Mouse (Mus musculus) embryonic facial prominence, embryonic 10.5 days (tissue): ENCODE data around the gene Nim1k. TPM values are rescaled to one million over a fixed set of nuclear protein-coding genes. Genes with fewer than 3 reads are reported as not detected.
"Not testable (repeated sequence)": the region's sequence is repeated elsewhere in the genome, so short reads cannot be mapped to it uniquely, and the experiment has no call there.

ENCODE experiments used
- DNase-seq: peaks from one replicate; pipeline ENCODE4 v3.0.0-alpha.2; 2017; ENCODE audit warnings: low spot score
- H3K27ac ChIP-seq: fragments of 300-500 bp; sonication (generic); replicated peaks from 2 replicates; pipeline ENCODE4 v1.5.1; 2016; ENCODE audit warnings: mild to moderate bottlenecking
- H3K27me3 ChIP-seq: fragments of 300-500 bp; sonication (generic); replicated peaks from 2 replicates; pipeline ENCODE4 v1.6.1; 2016; ENCODE audit warnings: low read depth, mild to moderate bottlenecking; ENCODE audit not compliant: poor library complexity, severe bottlenecking
- H3K36me3 ChIP-seq: fragments of 300-500 bp; sonication (generic); replicated peaks from 2 replicates; pipeline ENCODE4 v1.6.1; 2016; ENCODE audit warnings: mild to moderate bottlenecking, moderate library complexity
- H3K4me1 ChIP-seq: fragments of 300-500 bp; sonication (generic); 2 replicates; pipeline ENCODE4 v1.6.1; 2016
- H3K4me3 ChIP-seq: fragments of 300-500 bp; sonication (generic); 2 replicates; pipeline ENCODE4 v1.5.1; 2016; ENCODE audit warnings: mild to moderate bottlenecking, moderate library complexity
- H3K9me3 ChIP-seq: fragments of 300-500 bp; sonication (generic); 2 replicates; pipeline ENCODE4 v1.6.1; 2016; ENCODE audit warnings: mild to moderate bottlenecking
- WGBS: fragments of 180-500 bp; shearing (Covaris S2); methylation state at CpG from one replicate; pipeline ENCODE4 v1.1.7; 2016; 5-methylcytosine and 5-hydroxymethylcytosine counted together
- polyA plus RNA-seq: library from polyadenylated mRNA; unstranded; fragments of >200 nt; fragmentation: Nextera tagmentation; extraction: Ambion mirVana; gene quantifications from 2 replicates; pipeline ENCODE4 v1.2.1, GENCODE M21; 2016

The Nim1k gene
- polyA plus RNA-seq, 1 experiment from 2014 or later: 1.7 TPM

DNA sequence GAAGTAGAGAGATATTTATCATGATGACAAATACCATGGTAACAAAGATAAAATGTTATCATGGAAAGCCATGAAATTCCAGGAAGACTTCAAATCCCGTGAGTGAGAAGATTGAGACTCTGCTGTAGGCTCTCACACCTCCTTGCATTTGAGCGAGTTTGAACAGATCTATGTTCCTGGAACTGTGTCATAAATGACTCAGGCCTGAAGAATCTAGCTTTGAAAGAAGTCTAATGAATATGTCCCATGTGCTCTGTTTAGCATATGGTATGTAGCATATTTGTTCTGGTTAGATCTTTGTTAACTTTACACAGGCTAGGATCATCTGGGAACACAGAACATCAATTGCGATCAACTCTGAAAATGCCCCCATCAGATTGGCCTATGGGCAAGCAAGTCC lies 33.2 kb downstream of the Nim1k start:
- H3K27ac ChIP-seq: no peak overlapping the region
- no peaks in the 10 kb centered on the region for H3K36me3 ChIP-seq
- no peak for DNase-seq
- H3K27me3 ChIP-seq: no peaks in the 10 kb centered on the region
- no peak overlapping the region for H3K4me3 ChIP-seq
- no peaks in the 10 kb centered on the region for H3K9me3 ChIP-seq
- no peaks in the 10 kb centered on the region for H3K4me1 ChIP-seq
- 88% methylated on average over 3 of the region's 3 CpGs for WGBS

DNA sequence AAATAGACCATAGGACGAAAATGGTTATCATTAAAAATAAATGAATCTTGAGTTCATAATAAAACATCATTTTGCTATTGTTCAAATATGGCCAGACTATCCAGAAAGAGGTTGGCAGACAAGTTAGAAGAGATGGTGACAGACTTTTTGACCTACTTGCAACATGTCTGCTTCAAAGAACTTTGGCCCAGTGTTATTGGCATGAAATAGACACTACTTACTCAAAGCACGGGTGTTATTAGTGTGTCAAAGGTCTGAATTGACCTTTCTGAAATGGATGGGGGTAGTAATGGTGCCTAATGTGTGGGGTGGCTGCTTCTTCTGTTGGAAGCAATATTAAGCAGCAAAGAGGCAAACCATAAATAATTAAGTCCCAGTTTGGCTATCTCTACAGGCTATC lies 39.6 kb downstream of the Nim1k start:
- no peak overlapping the region for H3K4me3 ChIP-seq
- no peaks in the 10 kb centered on the region for H3K27me3 ChIP-seq
- H3K27ac ChIP-seq: no peak overlapping the region
- 83% methylated on average over 2 of the region's 2 CpGs for WGBS
- no peaks in the 10 kb centered on the region for H3K9me3 ChIP-seq
- H3K4me1 ChIP-seq: no peaks in the 10 kb centered on the region
- DNase-seq: no peak
- peaks cover 12% of the 10 kb centered on the region for H3K36me3 ChIP-seq

DNA sequence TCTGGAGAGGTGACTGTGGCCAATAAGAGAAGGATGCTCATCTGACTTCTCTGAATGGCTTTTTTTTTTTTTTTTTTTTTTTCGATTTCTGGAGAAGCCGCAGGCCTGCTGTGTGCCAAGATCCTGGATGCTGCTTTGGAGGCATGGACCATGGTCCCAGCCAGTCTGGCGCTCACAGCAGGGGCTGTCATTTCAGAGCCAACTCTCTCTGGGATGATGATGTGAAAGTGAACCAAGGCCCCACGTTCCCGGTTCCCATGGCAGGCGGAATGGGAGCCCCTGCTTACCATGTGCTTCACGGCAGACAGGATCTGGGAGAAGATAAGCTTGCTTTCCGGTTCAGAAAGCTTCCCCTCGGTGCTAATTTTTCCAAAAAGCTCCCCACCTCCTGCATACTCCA lies 41.9 kb downstream of the Nim1k start:
- H3K4me3 ChIP-seq: no peak overlapping the region
- H3K36me3 ChIP-seq: peaks cover 35% of the 10 kb centered on the region
- no peak for DNase-seq
- H3K4me1 ChIP-seq: no peaks in the 10 kb centered on the region
- H3K27ac ChIP-seq: no peak overlapping the region
- H3K27me3 ChIP-seq: no peaks in the 10 kb centered on the region
- WGBS: 83% methylated on average over 9 of the region's 9 CpGs
- no peaks in the 10 kb centered on the region for H3K9me3 ChIP-seq

DNA sequence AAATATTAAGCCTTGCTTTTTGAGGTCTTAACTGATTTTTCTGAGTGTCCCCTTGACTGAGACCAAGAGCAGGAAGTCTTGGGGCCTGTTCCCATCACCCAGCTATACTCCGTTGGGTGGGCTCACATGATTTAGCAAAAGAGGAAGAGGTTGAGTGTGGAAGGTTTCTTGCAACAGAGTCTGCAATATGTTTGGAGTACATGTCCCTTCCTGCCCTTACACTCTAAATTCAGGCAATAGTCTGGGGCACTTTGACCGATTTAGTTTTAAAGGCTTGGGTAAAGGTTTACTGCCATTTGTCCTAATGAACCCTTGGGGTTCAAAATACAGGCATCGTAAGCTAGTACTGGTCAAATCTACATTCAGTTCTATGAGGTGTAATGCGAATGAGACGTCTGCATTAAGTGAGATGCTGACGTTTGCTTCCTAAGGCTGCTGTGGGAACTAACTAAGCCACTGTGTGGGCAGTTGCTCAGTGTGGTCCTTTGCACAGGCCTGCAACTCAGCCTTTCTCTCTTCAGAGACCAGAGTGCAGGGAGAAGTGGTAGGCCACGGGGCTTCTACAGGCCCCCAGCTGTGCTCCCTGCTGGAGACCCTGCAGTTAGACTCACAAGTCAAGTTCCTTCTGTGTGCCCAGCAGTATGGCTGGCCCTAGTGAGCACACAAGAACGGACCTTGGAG lies 42.4 kb downstream of the Nim1k start:
- Histone ChIP-seq H3K27me3 (no peaks in the 10 kb centered on the region), H3K9me3 (no peaks in the 10 kb centered on the region), H3K4me3 (no peak overlapping the region), H3K36me3 (peaks cover 40% of the 10 kb centered on the region), H3K27ac (no peak overlapping the region), H3K4me1 (no peaks in the 10 kb centered on the region)
- WGBS: 75% methylated on average over 8 of the region's 8 CpGs
- no peak for DNase-seq

DNA sequence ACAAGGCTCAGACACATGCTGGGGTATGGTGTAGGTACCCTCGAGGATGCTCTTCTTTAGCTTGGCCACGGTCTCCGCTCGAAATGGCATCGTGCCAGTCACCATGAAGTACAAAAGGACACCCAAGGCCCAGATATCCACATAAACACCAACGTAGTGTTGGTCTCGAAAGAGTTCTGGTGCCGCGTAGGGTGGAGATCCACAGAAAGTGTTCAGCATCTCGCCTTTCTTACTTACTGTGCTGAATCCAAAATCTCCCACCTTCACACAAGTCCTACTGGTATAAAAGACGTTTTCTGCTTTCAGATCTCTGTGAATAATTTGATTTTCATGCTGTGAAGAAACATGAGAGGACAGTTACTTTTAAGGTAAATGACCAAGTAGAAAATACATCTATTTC lies 43.2 kb downstream of the Nim1k start:
- Histone ChIP-seq H3K36me3 (peaks cover 48% of the 10 kb centered on the region), H3K27ac (no peak overlapping the region), H3K4me3 (no peak overlapping the region), H3K27me3 (no peaks in the 10 kb centered on the region), H3K9me3 (no peaks in the 10 kb centered on the region), H3K4me1 (no peaks in the 10 kb centered on the region)
- 90% methylated on average over 11 of the region's 11 CpGs for WGBS
- no peak for DNase-seq

DNA sequence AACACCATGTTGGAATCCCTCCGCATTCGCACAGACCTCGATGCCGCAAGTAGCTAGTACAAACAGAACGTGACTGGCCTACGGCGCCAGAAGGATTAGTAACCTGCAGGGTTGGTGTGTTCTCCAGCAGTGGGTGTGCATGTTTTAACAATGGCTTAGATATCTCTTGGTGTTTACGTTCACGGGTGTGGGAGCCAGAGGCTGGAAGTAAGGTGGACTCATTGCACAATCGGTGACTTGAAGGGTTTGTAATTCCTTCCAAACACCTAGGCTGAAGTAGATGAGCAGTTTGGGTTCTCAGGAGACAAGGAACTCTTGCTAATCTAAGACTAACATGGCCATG lies 45.4 kb downstream of the Nim1k start:
- H3K4me1 ChIP-seq: no peaks in the 10 kb centered on the region
- 94% methylated on average over 10 of the region's 10 CpGs for WGBS
- peaks cover 68% of the 10 kb centered on the region for H3K36me3 ChIP-seq
- DNase-seq: no peak
- H3K9me3 ChIP-seq: no peaks in the 10 kb centered on the region
- no peaks in the 10 kb centered on the region for H3K27me3 ChIP-seq
- no peak overlapping the region for H3K27ac ChIP-seq
- no peak overlapping the region for H3K4me3 ChIP-seq

DNA sequence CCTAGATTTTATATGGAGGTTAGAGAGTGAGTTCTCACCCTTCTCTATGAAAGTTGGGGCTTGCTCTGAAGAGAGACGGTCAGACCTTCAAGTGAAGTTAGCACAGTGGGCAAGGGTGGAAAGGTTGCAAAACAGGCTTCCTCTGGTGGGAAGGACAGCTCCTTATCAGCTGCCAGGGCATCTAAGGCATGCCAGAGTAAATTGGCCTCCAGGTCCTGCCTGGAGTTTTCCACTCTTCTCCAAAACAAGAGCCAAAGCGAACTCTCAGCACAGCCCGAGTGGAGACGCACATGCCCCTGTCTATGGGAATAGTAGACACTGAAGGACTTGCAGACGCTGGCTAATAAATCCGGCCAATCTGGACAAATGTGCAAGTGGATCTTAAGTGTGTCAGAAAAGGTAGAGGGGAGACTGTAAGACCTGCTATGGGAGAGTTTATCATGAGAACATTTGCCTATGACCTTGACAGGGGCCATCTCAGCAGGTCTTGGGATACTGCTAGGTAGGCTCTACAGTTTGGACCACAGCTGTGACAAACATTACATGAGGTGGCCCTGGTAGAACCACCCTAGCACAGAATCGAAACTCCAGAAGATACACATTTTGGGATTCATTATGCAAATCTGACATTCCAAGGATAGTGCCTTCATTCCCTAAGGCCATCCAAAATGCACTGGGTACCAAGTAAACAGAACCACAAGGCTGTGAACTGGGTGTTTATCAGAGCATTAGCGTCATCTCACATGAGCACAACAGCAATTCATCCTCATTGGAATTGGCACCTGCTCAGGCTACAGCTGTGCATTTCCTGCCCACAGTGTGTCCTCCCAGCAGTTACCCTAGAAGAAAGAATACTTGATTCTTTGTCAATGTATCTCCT lies 46.1 kb downstream of the Nim1k start:
- H3K27me3 ChIP-seq: no peaks in the 10 kb centered on the region
- H3K9me3 ChIP-seq: no peaks in the 10 kb centered on the region
- H3K27ac ChIP-seq: no peak overlapping the region
- 91% methylated on average over 8 of the region's 8 CpGs for WGBS
- H3K4me3 ChIP-seq: no peak overlapping the region
- H3K4me1 ChIP-seq: no peaks in the 10 kb centered on the region
- no peak for DNase-seq
- H3K36me3 ChIP-seq: peaks cover 74% of the 10 kb centered on the region

DNA sequence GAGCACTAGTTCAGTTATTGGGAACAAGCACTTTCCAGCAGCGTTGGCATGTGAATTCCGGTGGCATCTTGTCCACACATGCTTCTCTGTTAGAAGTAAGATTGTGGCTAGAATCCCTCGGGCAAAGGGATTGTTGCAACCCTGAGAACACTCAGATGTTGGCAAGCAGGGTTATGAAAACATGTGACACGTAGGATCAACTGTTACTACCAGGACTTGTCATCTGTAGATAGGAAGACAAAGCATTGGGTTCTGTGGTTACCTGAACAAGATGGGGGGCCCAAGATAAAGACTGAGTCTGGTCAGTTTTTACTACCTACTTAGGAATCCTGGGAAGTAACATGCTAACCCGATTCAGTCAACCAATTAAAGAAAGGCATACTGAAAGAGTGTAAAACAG lies 46.7 kb downstream of the Nim1k start:
- peaks cover 81% of the 10 kb centered on the region for H3K36me3 ChIP-seq
- no peaks in the 10 kb centered on the region for H3K9me3 ChIP-seq
- no peaks in the 10 kb centered on the region for H3K27me3 ChIP-seq
- H3K4me3 ChIP-seq: no peak overlapping the region
- H3K27ac ChIP-seq: no peak overlapping the region
- H3K4me1 ChIP-seq: no peaks in the 10 kb centered on the region
- no peak for DNase-seq
- WGBS: 93% methylated on average over 5 of the region's 5 CpGs

DNA sequence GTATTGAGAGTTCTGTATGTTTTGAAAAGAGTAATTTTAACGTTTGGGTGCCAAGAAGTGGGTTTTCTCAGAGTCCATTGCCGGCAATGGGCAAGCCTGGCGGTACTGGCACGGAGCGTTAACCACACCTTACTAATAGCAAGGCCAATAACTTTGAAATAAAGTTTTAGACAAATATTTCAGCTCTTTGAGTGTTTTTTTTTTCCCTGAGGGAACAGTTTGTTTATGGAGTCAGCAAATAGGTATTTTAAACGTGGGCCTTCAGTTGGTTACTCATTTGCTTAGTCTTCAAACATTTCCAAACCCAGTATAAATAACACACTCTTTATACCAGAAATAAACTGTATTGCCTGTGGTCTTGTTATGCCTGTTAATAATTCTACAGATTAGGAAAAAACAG lies 47.8 kb downstream of the Nim1k start:
- 92% methylated on average over 6 of the region's 6 CpGs for WGBS
- no peak overlapping the region for H3K4me3 ChIP-seq
- H3K27me3 ChIP-seq: no peaks in the 10 kb centered on the region
- H3K27ac ChIP-seq: no peak overlapping the region
- H3K9me3 ChIP-seq: no peaks in the 10 kb centered on the region
- peaks cover 88% of the 10 kb centered on the region for H3K36me3 ChIP-seq
- DNase-seq: no peak
- H3K4me1 ChIP-seq: no peaks in the 10 kb centered on the region

DNA sequence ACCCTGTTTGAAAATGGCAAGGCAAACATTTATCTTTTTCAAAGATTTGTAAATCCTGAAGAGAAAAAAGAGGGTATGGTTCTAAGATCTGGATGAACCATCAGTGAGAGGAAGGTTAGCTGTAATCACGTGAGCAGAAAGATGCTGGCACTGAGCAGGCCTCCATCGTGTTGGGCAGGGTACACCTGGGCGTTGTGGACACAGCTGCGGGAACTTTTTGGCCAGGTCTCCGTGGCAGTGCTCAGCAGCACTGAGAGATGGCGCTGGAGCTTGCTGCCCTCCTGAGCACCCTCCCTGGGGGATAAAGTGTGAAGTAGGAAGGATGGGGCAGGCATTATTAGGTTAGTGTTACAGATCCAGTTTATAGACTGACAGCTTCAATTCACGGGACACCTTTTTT lies 48.7 kb downstream of the Nim1k start:
- no peak for DNase-seq
- Histone ChIP-seq H3K4me1 (no peaks in the 10 kb centered on the region), H3K27me3 (no peaks in the 10 kb centered on the region), H3K4me3 (no peak overlapping the region), H3K9me3 (no peaks in the 10 kb centered on the region), H3K27ac (no peak overlapping the region), H3K36me3 (peaks cover 94% of the 10 kb centered on the region)
- WGBS: 82% methylated on average over 7 of the region's 7 CpGs

DNA sequence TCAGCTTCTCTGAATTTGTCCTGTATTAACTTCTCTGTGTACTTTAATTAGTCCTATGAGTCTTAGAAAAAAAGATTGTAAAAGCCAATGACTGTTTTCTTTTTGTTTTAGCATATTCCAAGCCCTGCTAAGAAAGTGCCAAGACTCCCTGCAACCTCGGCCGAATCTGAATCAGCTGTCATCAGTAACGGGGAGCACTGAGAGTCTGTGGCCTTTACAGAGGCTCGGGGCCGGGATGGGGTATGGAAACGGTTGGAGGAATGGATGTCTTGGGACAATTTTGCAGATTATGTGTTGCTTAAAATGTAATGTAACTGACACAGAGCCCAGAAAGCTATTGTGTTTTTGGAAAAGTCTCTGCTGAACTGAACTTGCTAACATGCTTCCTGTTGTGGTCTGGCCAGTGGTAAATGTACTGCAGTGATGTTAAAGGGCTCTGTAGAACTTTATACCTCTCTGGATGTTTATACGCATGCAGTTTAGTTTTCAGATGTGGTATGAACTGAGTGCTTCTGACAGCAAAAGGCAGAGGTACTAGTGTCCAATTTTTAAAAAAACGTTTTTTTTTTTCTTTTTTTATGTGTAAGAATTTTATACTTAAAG lies 49.3 kb downstream of the Nim1k start:
- H3K36me3 ChIP-seq: peaks cover 96% of the 10 kb centered on the region
- not testable (repeated sequence) for DNase-seq
- 90% methylated on average over 8 of the region's 8 CpGs for WGBS

DNA sequence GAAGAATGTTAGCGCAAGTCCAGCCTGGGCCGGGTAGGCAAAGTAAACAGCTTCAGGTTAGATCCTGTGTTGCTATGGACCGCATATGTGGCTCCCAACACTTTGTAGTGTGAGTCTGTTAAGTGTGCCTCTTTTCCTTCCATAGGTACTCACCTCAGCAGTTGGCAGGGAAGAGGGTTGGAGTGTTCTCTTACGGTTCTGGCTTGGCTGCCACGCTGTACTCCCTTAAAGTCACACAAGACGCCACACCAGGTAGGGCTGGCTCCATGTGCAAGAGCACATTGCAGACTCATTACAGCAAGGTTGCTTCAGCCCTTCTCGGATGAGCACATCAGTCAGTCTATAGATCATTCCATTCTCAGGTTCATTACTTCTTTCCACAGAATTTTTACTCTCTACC lies 51.4 kb downstream of the Nim1k start:
- DNase-seq: no peak
- Histone ChIP-seq H3K4me1 (no peaks in the 10 kb centered on the region), H3K9me3 (no peaks in the 10 kb centered on the region), H3K36me3 (peaks cover 97% of the 10 kb centered on the region), H3K27ac (no peak overlapping the region), H3K27me3 (no peaks in the 10 kb centered on the region), H3K4me3 (no peak overlapping the region)
- WGBS: 94% methylated on average over 7 of the region's 7 CpGs

More for the DNA sequence above, 49.3 kb downstream of the Nim1k start:
- not testable (repeated sequence) for H3K9me3 ChIP-seq, H3K4me3 ChIP-seq, H3K4me1 ChIP-seq, H3K27ac ChIP-seq, H3K27me3 ChIP-seq

DNA sequence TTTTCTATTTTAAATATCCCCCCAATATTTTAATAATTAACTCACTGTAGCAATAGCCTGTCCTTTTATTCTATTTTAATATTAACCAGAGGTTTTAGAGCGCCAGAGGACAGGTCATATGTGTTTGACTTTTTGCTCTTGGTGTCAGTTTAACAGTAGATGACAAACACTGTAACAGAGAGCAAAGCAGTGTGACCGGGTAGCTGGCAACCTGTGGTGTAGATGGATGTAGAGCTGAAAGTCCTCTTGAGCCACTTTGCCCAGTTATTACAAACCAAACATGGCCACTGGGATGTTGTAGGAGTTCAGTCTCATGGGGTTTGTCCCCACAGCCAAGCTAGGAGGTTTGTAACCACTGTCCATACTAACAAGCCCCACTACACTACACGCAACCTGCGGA lies 57.2 kb downstream of the Nim1k start:
- Histone ChIP-seq H3K36me3 (peaks cover 93% of the 10 kb centered on the region), H3K27me3 (no peaks in the 10 kb centered on the region), H3K4me3 (no peak overlapping the region), H3K4me1 (peaks cover 25% of the 10 kb centered on the region), H3K27ac (no peak overlapping the region), H3K9me3 (no peaks in the 10 kb centered on the region)
- 92% methylated on average over 4 of the region's 4 CpGs for WGBS
- DNase-seq: no peak
